Mouse (Mus musculus): ENCODE data around the gene Lrrc75a.

- no peak for TF ChIP-seq CTCF (IDR thresholded peaks at IDR 0.05; ENCODE audit: low read depth, low read length)
- no peak for TF ChIP-seq POLR2A (IDR thresholded peaks at IDR 0.05; ENCODE audit: borderline replicate concordance, low read depth, low read length)
Measured at GRCm38 (mm10) chr11:62679954-62680353, 31.6 kb upstream of the Lrrc75a start.

All from bone marrow macrophage, adult 2 months (primary cell).